Mouse (Mus musculus) cortical plate, adult 2 months (tissue): ENCODE measurements at regions not wholly inside any gene's neighbourhood (a gene's known extent, or its start where the extent isn't known, plus 50 kb on each side); places are given as distances from the start of the nearest gene placed in this dataset.

Experiments
- CTCF ChIP-seq: fragments of 200-500 bp; IDR thresholded peaks from 2 replicates; pipeline ENCODE4 v1.5.1; 2011; ENCODE audit warnings: mild to moderate bottlenecking, control low read depth, low read length; ENCODE audit not compliant: insufficient read depth; ENCODE audit errors: extremely low read depth
- POLR2A ChIP-seq: fragments of 200-500 bp; IDR thresholded peaks from 2 replicates; pipeline ENCODE4 v1.6.1; 2011; ENCODE audit warnings: mild to moderate bottlenecking, low read length, control low read depth; ENCODE audit not compliant: insufficient read depth; ENCODE audit errors: extremely low read depth

GRCm38 (mm10) chr12:95639892-95640291 lies 52.1 kb upstream of the Flrt2 start:
- TF ChIP-seq CTCF: no peak
- TF ChIP-seq POLR2A: no peak
